Mouse (Mus musculus) naive thymus-derived CD4-positive, alpha-beta T cell, adult 2 months (primary cell): ENCODE measurements around the gene Fpgs.

Experiments used
- DNase-seq: peaks from one replicate; pipeline ENCODE4 v3.0.0-alpha.2; 2011; ENCODE audit warnings: low read depth

The Fpgs gene

DNA sequence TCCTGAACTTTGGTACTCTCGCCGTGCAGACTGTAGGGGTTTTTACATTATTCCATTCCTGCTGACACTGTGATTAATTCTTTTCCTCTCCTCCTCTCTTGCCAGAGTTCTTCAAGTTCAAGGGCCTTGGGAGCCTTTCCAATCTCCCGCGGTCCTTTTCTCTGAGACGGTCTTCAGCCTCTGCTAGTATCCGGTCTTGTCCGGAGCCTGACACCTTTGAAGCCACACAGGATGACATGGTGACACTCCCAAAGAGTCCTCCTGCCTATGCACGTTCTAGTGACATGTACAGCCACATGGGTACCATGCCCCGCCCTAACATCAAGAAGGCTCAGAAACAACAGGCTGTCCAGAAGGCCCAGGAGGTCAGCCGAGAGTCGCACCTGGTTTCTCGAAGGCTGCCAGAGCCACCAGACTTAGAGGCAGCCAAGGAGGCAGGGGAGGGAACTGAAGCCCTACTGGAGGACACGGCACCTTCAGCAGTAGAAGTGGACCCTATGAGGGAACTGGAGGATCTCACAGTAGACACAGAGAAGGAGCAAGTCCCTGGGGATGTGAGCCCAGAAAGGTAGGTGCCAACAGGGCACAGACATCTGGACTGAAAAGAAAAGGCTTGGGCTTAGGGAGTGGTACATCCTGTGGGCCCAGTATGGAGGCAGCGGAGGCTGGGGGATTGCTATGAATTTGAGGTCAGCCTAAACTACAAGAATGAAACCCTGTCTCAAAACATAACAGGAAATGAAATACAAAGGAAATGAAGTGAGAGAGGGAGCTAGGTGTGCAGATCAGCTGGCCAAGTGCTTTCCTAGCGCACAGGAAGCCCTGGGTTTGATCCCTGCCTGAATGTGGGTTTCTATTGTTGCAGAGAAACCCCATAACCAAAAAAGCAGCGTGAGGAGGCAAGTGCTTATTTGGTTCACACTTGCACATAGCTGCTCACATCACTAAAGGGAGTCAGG, 21.2 kb upstream of the Fpgs start:
- DNase-seq = peak; percentile 83

DNA sequence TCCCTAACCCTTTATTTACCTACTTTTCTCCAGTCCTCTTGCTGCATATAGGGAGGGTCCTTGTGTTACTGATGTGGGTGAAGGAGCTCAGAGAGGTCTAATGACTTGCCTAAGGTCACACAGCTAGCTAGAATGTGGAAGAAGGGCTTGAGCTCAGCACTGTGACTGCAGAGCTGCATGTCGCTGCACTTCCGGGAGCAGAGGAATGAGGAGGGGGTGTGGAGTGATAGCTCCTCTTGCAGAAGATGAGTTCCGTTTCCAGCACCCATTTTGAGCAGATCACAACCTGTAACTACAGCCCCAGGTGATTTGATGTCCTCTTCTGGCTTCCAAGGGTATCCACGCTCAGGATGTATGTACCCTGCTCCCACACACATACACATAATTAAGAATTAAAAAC, 20.2 kb upstream of the Fpgs start:
- peak; percentile 52 for DNase-seq

DNA sequence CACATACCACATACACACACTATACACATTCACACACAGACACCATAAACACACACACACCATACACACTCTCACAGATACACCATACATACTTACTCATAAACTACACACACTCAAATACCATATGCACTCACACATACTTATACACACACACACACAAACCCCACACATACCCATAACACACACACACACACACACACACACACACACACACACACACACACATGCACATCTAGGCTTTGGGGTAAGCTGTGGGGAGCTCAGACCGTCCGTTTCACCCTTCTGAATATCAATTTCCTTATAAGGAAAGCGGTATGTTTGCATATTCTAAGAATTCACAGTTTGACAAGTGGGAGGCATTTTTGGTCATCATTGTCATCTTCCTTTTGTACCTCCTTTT, 18.6 kb upstream of the Fpgs start:
- DNase-seq = peak; percentile 46

DNA sequence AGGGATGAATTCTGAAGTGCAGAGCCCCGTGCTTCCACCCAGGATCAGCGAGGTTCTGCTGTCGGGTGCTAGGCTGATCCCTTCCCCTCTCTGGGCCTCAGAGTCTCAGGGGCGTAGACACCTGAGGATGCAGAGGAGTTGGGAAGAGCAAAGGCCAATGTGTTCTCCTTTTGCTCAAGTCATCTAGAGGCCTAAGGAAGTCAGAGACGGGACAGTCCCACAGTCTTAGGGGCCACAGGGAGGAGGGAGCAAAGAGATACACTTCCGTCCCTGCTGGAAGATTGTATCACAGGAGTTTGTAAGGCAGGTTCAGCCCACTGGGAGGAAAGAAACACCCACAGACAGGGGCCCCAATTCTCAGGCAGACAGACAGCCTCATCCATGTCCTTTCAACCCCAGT, 18.1 kb upstream of the Fpgs start:
- DNase-seq = peak; percentile 57

DNA sequence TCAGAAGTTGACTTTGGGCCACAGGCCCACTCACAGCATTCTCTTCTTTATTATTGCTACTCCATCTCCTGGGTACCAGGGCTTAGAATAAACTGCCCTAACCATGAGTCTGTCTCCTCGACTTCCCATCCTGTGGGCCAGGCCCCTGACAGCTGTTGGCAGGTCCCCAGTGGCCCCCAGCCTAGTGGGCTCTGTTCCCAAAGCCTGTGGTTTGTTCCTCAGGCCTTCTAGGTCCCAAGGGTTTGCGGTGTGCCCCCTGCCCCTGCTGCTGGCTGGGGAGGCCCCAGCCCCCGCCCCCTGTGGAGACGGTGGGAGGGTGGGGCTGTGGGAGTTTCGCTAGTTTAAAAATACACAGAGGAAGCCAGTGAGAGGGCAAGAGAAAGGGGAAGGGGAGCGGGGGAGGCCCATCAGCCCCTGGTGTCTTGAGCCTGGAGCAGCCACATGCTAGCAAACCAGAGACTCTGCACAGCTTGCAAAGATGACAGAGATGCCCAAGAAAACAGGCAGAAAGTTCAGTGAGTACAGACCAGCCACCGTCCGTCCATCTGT, 16.8 kb upstream of the Fpgs start, which contains the start of gene Sh2d3c:
Sh2d3c (plus strand) TSS at position 375 of the 549 bp plus-strand sequence.
- peak; percentile 47 for DNase-seq

DNA sequence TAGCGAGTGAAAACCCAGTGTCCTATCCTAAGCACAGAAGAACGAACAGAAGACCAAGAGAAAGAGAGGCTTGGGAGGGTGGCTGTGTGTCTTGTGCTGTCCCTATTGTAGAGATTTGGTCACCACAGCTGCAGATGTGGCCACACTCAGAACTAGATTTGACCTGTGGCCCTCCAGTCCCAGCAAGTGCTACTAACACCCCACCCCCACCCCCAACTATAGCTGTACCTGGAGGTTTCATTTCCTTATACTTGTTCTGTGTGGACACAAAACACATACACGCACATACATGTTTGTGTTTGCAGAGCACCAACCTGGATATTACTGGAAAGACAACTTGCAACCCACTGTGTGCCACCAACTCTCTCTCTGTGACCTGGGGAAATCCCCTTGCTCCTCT, 16.1 kb upstream of the Fpgs start:
- no peak for DNase-seq

DNA sequence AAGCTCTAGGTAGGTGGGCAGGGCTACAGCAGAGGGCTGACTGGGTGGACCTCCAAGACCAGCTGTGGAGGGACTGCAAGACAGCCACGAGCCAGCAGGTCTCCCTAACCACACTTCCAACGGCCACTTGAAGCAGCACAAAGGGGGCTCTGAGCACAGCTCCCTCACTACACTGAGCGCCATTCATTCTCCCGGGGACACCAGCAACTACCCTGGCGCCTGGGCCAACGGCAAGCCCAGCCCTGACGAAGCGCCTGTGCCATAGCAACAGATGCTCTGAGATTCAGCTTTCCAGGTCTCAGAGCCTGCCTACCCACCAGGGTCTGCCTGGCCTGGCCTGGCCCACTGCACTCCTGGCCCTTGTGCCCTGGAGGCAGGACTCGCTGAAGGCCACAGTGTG, 14.8 kb upstream of the Fpgs start:
- no peak for DNase-seq

DNA sequence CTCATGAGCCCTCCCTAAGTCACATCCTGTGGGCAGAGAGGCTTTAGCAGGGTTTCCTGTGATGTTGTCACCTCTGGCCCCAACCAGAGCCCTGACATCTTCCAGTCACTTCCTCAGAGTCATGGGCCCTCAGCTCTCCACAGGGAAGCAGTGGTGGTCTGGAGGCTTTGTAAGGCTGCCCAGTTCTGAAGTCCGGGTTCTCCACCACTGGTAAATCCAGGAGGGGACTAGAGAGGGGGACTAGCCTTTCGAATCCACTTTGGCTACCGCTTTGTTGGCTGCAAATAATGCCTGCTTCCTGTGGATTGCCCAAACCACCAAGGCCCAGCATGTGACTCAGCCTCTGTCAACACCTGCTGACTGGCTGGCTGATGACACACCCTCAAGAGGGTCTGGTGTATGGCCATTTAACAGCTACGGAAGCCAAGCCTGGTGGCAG, 11.1 kb upstream of the Fpgs start:
- peak; percentile 75 for DNase-seq

DNA sequence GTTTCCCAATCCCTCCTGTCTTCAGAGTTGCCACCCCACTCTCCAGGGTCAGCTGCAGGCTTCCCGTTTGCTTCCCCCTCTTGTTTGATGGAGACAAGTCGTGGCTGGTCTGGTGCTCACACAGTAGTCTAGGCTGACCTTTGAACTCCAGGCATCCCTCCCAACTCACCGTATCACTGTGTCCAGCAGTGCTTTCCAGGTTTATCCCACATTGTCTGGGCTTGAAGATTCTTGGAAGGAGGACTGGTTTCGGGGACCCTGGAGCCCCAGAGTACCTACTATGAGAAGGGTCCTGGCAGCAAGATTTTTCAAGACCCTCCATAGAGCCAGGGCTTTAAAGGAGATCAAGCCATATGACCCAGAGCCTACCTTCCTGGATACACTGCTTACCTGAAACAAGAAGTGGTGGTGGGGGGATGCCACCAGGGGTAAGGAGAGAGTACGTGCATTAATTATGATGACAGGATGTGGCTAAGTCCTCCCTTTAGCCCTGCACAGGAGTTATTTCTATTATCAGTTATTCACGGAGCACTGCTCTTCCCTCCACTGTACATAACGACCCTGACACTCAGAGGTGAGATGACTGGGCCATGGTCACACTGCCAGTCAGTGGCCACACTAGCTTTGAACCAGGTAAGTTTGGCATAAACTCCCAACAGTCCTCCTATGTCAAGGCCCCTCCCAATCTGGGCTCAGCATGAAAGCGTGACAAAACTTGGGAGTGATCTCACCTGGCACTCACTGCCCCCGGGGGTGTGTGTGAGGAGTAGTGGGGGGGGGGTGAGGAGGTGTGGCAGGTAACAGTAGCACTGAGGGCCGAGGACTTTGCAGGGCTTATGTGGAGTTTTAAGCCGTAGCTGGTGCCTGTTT, 10.4 kb upstream of the Fpgs start:
- no peak for DNase-seq

DNA sequence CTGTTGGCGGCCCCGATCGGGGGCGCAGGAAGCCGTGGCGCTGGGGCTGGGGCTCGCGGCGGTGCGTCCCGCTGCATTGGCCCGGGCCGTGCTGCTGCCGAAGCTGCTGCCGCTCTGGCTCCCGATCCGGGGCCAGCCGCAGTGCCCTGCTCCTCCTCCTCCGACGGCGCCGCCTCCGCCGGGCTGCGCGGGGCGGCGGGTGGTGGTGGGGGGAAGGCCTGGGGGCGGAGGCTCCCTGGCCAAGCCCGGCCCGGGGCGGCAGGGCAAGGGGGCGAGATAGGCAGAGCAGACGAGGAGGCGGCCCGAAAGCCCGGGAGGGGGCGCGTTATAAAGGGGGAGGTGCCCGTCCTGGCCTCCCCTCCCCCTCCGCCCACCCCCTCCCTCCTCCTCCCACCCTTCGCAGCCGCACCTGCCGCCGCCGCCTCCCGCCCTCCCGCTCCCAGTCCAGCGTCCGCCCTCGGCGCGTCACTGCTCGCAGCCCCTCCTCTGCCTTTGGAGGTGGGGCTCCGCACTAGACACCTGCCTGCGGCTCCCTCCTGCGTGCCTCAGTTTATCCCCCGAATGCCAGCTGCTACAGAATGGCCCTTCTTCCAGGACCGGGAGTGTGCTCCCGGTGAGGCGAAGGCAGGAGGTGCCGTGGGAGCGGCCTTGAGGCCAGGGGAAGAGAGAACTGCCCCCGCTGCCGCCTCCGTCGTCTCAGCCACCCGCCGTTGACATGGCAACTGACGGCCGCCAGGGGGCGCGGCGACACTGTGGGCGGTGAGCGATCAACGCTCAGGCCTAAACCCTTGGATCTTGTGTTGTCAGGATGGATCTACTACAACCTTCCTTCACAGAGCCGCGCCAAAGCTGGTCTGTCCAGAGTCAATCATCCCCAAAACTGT, 9.2 kb upstream of the Fpgs start, which contains the start of gene Cdk9:
Cdk9 (minus strand) TSS at position 143 of the 884 bp plus-strand sequence.
- peak; percentile 97 for DNase-seq

DNA sequence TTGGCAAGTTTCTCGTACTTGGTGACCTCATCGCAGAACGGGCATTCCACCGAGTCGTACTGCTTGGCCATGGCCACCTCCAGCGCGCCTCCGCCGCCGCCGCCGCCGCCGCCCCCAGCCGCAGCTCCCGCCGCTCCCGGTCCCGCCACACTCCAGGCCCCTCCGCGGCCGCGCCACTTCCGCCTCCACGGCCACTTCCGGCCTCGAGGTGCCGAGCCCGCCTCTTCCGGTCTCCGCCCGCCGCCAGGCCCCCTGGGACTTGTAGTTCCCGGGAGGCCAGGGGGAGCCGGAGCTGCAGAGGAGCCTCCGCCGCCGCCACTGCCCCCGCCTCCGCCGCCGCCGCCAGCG, 8.6 kb upstream of the Fpgs start:
- DNase-seq = peak; percentile 95

DNA sequence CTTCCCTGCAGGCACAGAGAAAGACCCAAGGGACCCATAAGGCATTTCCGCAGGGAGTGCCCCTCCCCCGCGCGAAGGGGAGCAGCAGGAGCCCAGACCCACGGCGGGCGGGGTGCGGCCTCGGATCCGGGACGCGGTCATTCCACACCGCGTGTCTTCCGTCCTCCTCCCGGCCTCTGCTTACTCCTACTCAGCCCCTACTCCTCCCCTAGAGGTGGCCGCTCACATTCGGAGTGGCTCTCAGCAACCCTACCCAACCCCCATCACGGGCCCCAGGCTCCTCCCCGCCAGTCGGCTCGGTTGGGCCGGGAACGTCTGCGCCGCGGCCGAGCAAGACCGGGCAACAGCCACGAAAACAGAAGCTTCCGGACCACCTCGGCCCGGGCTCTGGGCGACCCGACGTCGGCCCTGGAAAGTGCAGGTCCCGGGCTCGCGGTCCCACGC, 8.2 kb upstream of the Fpgs start:
- DNase-seq = peak; percentile 72

DNA sequence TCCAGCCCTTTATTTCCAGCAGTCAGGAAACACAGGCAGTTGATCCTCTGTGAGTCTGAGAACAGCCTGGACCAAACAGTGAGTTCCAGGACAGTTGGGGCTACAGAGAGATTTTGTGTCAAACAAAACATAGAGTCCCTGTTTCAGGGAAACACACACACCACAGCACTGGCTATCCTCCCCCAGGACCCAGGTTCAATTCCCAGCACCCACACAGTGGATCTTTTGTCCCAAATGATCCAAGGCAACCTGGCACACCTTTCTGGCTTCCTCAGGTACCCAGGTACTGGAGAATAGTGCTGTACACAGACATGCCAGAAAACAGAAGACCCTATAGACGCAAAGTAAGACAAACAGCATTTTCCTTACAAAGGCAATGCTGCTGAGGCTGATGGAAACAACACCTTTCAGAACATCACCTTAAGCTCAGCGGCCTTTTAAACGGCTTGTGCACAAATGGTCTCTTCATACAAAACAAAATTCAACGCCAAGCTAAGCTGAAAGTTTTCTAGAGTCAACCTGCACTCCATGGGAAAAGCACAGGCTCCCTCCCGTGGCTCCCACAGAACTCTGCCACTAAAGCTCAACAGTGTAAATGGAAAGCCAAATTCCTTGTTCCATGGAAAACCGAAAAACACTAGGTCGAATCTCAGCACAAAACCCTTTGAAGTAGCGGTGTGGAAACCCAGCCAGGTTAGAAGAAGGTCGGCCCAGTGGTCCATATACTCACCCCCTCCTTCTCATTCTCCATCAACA, 7.5 kb upstream of the Fpgs start:
- no peak for DNase-seq

DNA sequence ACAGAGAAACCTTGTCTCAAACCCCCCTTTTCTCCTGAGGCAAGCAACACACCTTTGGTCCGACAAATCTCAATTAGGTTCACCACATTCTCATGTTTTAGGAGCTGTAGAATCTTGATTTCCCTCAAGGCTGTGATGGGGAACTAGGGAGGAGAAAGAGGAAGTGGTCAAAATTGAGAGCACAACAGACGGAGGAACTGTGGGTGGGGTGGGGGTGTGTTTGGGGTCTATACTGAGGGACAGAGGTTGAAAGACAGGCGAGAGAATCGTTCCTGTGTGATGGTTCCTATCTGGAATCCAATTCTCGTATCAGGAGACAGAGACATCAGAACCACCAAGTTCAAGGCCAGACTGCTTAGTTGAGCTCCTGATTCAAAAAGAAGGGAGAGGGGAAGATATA, 6.5 kb upstream of the Fpgs start:
- no peak for DNase-seq

DNA sequence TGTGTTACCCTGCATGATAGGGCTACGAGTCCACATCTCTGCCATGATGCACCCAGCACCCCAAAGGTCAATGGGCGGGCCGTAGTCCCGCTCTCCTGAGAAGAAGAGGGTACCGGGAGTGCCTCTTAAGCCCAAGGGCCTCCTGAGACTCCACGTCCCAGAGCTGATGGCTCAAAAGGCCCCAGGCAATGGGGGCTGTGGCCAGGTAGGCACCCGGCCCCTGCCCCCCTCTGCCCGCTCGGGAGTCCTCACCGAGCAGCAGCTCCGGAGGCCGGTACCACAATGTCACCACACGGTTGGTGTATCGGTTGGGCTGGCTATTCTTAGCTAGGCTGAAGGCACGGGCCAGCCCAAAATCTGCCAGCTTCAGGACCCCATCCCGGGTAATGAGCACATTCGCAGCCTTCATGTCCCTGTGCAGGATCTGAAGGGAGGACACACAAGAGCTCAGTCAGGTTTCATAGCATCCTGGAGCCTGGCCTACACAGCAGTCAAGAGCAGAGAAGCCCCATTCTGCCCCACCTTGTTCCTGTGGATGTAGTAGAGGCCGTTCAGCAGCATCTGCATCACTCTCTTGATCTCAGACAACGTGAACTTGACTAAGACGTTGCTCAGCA, 5.7 kb upstream of the Fpgs start:
- DNase-seq = no peak

DNA sequence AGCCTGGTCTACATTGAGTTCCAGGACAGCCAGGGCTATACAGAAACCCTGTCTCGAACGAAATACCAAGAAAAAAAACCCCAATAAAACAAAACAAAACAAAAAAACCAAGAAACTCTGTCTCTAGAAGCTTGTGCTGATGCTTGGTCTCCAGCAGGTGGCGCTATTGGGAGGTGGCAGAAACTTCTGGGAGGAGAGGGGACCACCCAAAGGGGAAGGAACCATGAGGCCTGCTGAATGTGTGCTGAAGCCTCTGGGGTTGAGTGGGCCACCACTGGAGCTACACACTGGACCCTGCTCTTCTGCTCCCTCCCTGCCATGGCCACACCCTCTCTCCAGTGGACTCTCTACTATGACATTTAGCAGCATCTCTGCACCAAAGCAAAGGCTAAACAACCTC, 4.7 kb upstream of the Fpgs start:
- DNase-seq = peak; percentile 83

DNA sequence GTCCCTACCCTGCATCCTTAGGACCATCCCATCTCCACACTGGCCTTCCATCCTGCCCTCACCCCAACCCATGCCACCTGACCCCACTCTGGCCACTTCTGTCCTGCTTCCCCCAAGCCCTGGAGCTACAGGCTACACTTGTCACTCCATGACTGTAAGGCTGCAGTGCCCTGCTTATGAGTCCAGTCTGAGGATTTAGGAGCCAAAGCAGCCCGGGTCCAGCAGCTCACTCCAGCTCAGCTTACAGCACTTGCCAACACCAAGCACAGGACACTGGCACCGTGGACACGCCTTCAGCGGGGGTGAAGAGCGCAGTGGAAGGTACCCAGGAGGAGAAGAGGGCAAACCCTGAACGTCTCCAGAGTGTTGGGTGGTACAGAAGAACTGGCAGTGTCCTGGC, 3.0 kb upstream of the Fpgs start:
- no peak for DNase-seq

DNA sequence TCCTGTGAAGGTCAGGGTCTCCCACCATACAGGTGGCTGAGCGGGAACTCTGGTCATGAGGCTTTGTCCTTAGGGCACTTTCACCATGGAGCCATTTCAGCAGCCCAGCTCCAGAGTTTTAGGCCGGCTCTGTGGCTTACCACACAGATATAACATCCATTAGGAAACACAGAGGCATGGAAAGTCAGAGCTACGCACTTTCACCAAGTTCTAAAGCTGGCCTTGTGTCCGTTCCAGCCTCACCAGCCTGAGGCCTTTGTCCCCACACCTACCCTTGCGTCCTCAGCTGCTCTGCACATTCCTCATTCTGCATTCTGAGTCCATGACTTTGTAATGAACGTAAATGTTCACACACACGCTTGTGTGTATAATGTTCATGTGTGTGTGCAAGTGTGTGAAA, 1.1 kb upstream of the Fpgs start:
- DNase-seq = no peak

DNA sequence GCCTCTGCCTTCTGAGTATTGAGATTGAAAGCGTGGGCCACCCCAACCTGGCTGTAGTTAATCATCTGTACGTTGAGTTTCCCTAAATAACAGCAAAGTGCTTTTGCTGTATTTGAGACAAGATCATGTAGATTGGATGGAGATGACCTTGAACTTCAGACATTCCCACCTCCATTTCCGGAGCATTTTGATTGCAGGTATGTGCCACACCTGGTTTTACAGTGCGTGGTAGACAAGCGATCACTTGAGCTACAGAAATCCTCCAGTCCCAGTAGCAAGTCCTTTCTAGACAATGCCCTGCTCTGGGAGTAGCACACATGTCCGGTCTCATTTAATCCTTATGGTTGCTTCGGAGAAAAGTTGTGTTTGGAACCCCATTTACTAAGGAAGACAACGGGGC, 899 bp downstream of the Fpgs start:
- no peak for DNase-seq
